8 mouse cellular contexts compared by ENCODE assay signal in genomic region chr11:120549986-120550809, GRCm38 (mm10). TPM values are rescaled to one million over a fixed set of nuclear protein-coding genes. Genes with fewer than 3 reads are reported as not detected.
A peak's percentile ranks its signal among the peaks of the same experiment; 100 is the strongest.
DNase-seq lines count a peak whose midpoint lies in the region; ATAC-seq and TF ChIP-seq lines count a peak whose summit lies in the region.

No protein-coding gene starts in this region.

- H3K4me3 ChIP-seq in spleen, adult 2 months (ENCODE audit: extremely low read depth, insufficient read depth, insufficient read length), result peak overlapping the region; percentile 83
- peak overlapping the region; percentile 95 for H3K4me3 ChIP-seq in limb, embryonic 11.5 days (ENCODE audit: low read depth, low read length)
- peak overlapping the region; percentile 96 for H3K4me3 ChIP-seq in stomach, embryonic 14.5 days (ENCODE audit: low read depth, low read length)

- peak overlapping the region; percentile 75 for H3K27ac ChIP-seq in spleen, adult 2 months (ENCODE audit: insufficient read depth, low read length)
- H3K27ac ChIP-seq in limb, embryonic 11.5 days (replicated peaks; ENCODE audit: low read depth, low read length), result 0 out of 2 replicates have a peak overlapping the region, but pooled peaks have one; percentile 10
- peak overlapping the region; percentile 97; the same call in 1 of the 2 replicates for H3K27ac ChIP-seq in stomach, embryonic 14.5 days (ENCODE audit: low read length)

- TF ChIP-seq CTCF in spleen, adult 2 months (IDR thresholded peaks at IDR 0.05; ENCODE audit: extremely low read depth, insufficient read depth, insufficient read length, insufficient replicate concordance), result no peak

- H3K4me2 ChIP-seq in limb, embryonic 11.5 days (ENCODE audit: low read depth, severe bottlenecking), result peak overlapping the region; percentile 88
- H3K4me2 ChIP-seq in stomach, embryonic 14.5 days (replicated peaks; ENCODE audit: low read depth, low read length), result peak overlapping the region; percentile 95

- no peaks in the 10 kb centered on the region for H3K9me3 ChIP-seq in limb, embryonic 11.5 days (ENCODE audit: control insufficient read depth, low read length)
- H3K9me3 ChIP-seq in stomach, embryonic 14.5 days (ENCODE audit: control insufficient read depth, low read depth, low read length), result no peaks in the 10 kb centered on the region

- H3K4me1 ChIP-seq in spleen, adult 2 months (ENCODE audit: control insufficient read depth, insufficient read depth, insufficient read length), result peaks cover 14% of the 10 kb centered on the region
- H3K4me1 ChIP-seq in limb, embryonic 11.5 days (ENCODE audit: control insufficient read depth, insufficient read depth, low read length), result peaks cover 15% of the 10 kb centered on the region
- peaks cover 22% of the 10 kb centered on the region for H3K4me1 ChIP-seq in stomach, embryonic 14.5 days (ENCODE audit: control insufficient read depth, insufficient read depth, low read length)

- 69% methylated on average over 11 of the region's 11 CpGs for WGBS in spleen, adult 2 months
- 68% methylated on average over 11 of the region's 11 CpGs for WGBS in limb, embryonic 11.5 days
- WGBS in stomach, embryonic 14.5 days, result 65% methylated on average over 11 of the region's 11 CpGs

- ATAC-seq in limb, embryonic 11.5 days (ENCODE audit: insufficient number of reproducible peaks, low FRiP score, low TSS enrichment, low read depth), result 0 out of 2 replicates have a peak, but pooled peaks have one; percentile 26
- ATAC-seq in stomach, embryonic 14.5 days (ENCODE audit: insufficient number of reproducible peaks, insufficient read depth, low FRiP score, low read depth), result 0 out of 2 replicates have a peak, but pooled peaks have one; percentile 24
- no peak for ATAC-seq in cerebellum, adult (ENCODE audit: insufficient number of reproducible peaks, low FRiP score, low TSS enrichment)

- peak; percentile 7 for DNase-seq in embryo, embryonic 11 days
- DNase-seq in embryo, embryonic 10.5 days (ENCODE audit: low spot score), result no peak
- DNase-seq in spleen, adult 2 months (ENCODE audit: low read depth in 1 of 2, low spot score in 2 of 2), result no peak
- DNase-seq in spleen, postnatal 36 days (ENCODE audit: low spot score in 2 of 2), result no peak
- peak; percentile 24 for DNase-seq in limb, embryonic 11.5 days (ENCODE audit: low spot score)
- DNase-seq in adrenal gland, adult 8-10 months, result no peak

- no peaks in the 10 kb centered on the region for H3K27me3 ChIP-seq in spleen, adult 2 months (ENCODE audit: control insufficient read depth, insufficient read depth, low read length)
- H3K27me3 ChIP-seq in limb, embryonic 11.5 days (ENCODE audit: control insufficient read depth, insufficient read depth, low read length), result no peaks in the 10 kb centered on the region
- H3K27me3 ChIP-seq in stomach, embryonic 14.5 days (ENCODE audit: control insufficient read depth, insufficient read depth, low read length), result no peaks in the 10 kb centered on the region

- peak overlapping the region; percentile 98 for H3K9ac ChIP-seq in limb, embryonic 11.5 days (ENCODE audit: low read length)
- H3K9ac ChIP-seq in stomach, embryonic 14.5 days (replicated peaks; ENCODE audit: low read depth, low read length), result peak overlapping the region; percentile 99

- no peak for TF ChIP-seq POLR2A in spleen, adult 2 months (IDR thresholded peaks at IDR 0.05; ENCODE audit: low read depth, low read length)

- H3K36me3 ChIP-seq in spleen, adult 2 months (ENCODE audit: control insufficient read depth, insufficient read depth, low read length), result no peaks in the 10 kb centered on the region
- no peaks in the 10 kb centered on the region; the same call in 1 of the 2 replicates for H3K36me3 ChIP-seq in limb, embryonic 11.5 days (ENCODE audit: control insufficient read depth, insufficient read depth, low read length)
- H3K36me3 ChIP-seq in stomach, embryonic 14.5 days (ENCODE audit: control insufficient read depth, insufficient read depth, low read length), result no peaks in the 10 kb centered on the region; the same call in 1 of the 2 replicates

RNA-seq across cellular contexts. Expression of gene Mcrip1, which starts 0.7 kb away (rescaled TPM):
- 79.9 and 99.4 TPM in 2 replicates for polyA plus RNA-seq in spleen, adult 2 months (2012; rRNA removed)
- 234 and 252 TPM in 2 replicates for polyA plus RNA-seq in limb, embryonic 11.5 days (2014; fragmentation: Nextera tagmentation; extraction: Ambion mirVana)
- 229 and 239 TPM in 2 replicates for polyA plus RNA-seq in stomach, embryonic 14.5 days (2014; fragmentation: Nextera tagmentation; extraction: Ambion mirVana)
- 10 to 100 TPM; 62.9 to 67.8 (median 65.3) TPM for total RNA-seq in adrenal gland, adult 8-10 months (2022)

RNA-seq across cellular contexts. Expression of gene Ppp1r27, which starts 0.7 kb away (rescaled TPM):
- not detected in 2 replicates for polyA plus RNA-seq in spleen, adult 2 months (2012; rRNA removed)
- 0.47 and 0.85 TPM in 2 replicates for polyA plus RNA-seq in limb, embryonic 11.5 days (2014; fragmentation: Nextera tagmentation; extraction: Ambion mirVana)
- not detected in 2 replicates for polyA plus RNA-seq in stomach, embryonic 14.5 days (2014; fragmentation: Nextera tagmentation; extraction: Ambion mirVana)
- 1 to 10 TPM in 3 of 4 experiments, under 1 TPM in 1; 0.78 to 2.8 (median 1.2) TPM for total RNA-seq in adrenal gland, adult 8-10 months (2022)

RNA-seq across cellular contexts. Expression of gene Gcgr, which starts 19.7 kb away (rescaled TPM):
- 0.30 and 0.36 TPM in 2 replicates for polyA plus RNA-seq in spleen, adult 2 months (2012; rRNA removed)
- polyA plus RNA-seq in limb, embryonic 11.5 days (2014; fragmentation: Nextera tagmentation; extraction: Ambion mirVana), result 0.71 and 1.8 TPM in 2 replicates
- 1.2 and 1.9 TPM in 2 replicates for polyA plus RNA-seq in stomach, embryonic 14.5 days (2014; fragmentation: Nextera tagmentation; extraction: Ambion mirVana)
- total RNA-seq in adrenal gland, adult 8-10 months (2022), result 1 to 10 TPM in 3 of 4 experiments, under 1 TPM in 1; 0.87 to 4.0 (median 2.3) TPM

RNA-seq across cellular contexts. Expression of gene P4hb, which starts 22.9 kb away (rescaled TPM):
- polyA plus RNA-seq in spleen, adult 2 months (2012; rRNA removed), result 76.8 and 79.2 TPM in 2 replicates
- polyA plus RNA-seq in limb, embryonic 11.5 days (2014; fragmentation: Nextera tagmentation; extraction: Ambion mirVana), result 640 and 656 TPM in 2 replicates
- polyA plus RNA-seq in stomach, embryonic 14.5 days (2014; fragmentation: Nextera tagmentation; extraction: Ambion mirVana), result 768 and 850 TPM in 2 replicates
- 100 to 1,000 TPM; 439 to 580 (median 550) TPM for total RNA-seq in adrenal gland, adult 8-10 months (2022)

RNA-seq across cellular contexts. Expression of gene Arhgdia, which starts 31.2 kb away (rescaled TPM):
- polyA plus RNA-seq in spleen, adult 2 months (2012; rRNA removed), result 620 and 856 TPM in 2 replicates
- polyA plus RNA-seq in limb, embryonic 11.5 days (2014; fragmentation: Nextera tagmentation; extraction: Ambion mirVana), result 593 and 597 TPM in 2 replicates
- 575 and 578 TPM in 2 replicates for polyA plus RNA-seq in stomach, embryonic 14.5 days (2014; fragmentation: Nextera tagmentation; extraction: Ambion mirVana)
- total RNA-seq in adrenal gland, adult 8-10 months (2022), result 100 to 1,000 TPM; 356 to 389 (median 365) TPM

Comparison
In these comparisons a context has a peak if more than half of its experiments do, and no peak if none do; other contexts are left out.
1. DNase-seq: peak in embryo, embryonic 11 days (single experiment) and limb, embryonic 11.5 days (single experiment); none in embryo, embryonic 10.5 days (single experiment), spleen, adult 2 months (0 of 2), spleen, postnatal 36 days (0 of 2) and adrenal gland, adult 8-10 months (single experiment).
2. H3K27ac ChIP-seq: peak in every context shown above with its lines; median percentile 97 in stomach, embryonic 14.5 days; 75 in spleen, adult 2 months; 10 in limb, embryonic 11.5 days.
3. Peak in every context shown above with its lines, with median percentiles within 50 percentile points of each other: H3K4me3 ChIP-seq.